Mouse (Mus musculus): ENCODE measurements around the gene Shq1.

GRCm38 (mm10) chr6:100519837-100520236 is 151.1 kb downstream of the Shq1 start:
- TF ChIP-seq POLR2A (IDR thresholded peaks at IDR 0.05; ENCODE audit: borderline replicate concordance, low read depth, low read length) (no peak), CTCF (IDR thresholded peaks at IDR 0.05; ENCODE audit: low read depth, low read length) (no peak)
